Mouse (Mus musculus) gastrocnemius, adult 2 months (tissue): ENCODE measurements at regions not wholly inside any gene's neighbourhood (a gene's known extent, or its start where the extent isn't known, plus 50 kb on each side); places are given as distances from the start of the nearest gene placed in this dataset.
"Not testable (repeated sequence)": the region's sequence is repeated elsewhere in the genome, so short reads cannot be mapped to it uniquely, and the experiment has no call there.

Experiments
- DNase-seq: peaks from one replicate; pipeline ENCODE4 v3.0.0; 2022
- H3K27ac ChIP-seq: fragments of 200-600 bp; 2 replicates; pipeline ENCODE4 v1.8.1; 2022; ENCODE audit warnings: mild to moderate bottlenecking
- H3K4me3 ChIP-seq: fragments of 200-600 bp; 2 replicates; pipeline ENCODE4 v1.8.1; 2022; ENCODE audit warnings: mild to moderate bottlenecking, moderate library complexity
- CTCF ChIP-seq: fragments of 200-600 bp; IDR thresholded peaks from 2 replicates; pipeline ENCODE4 v1.8.1; 2022; ENCODE audit warnings: antibody characterized with exemption, mild to moderate bottlenecking, moderate library complexity
- intact Hi-C: fragments of 180-260 bp; cut with DNase I; formaldehyde crosslinking; loops from one replicate; pipeline ENCODE4 v1.15.1; 2025

GRCm38 (mm10) chr1:7388627-7389026, 2580.9 kb downstream of the Gm37988 start:
- DNase-seq: no peak
- H3K27ac ChIP-seq: no peak overlapping the region
- intact Hi-C loops: no loop called here
- no peak overlapping the region for H3K4me3 ChIP-seq
- TF ChIP-seq CTCF: no peak

DNA sequence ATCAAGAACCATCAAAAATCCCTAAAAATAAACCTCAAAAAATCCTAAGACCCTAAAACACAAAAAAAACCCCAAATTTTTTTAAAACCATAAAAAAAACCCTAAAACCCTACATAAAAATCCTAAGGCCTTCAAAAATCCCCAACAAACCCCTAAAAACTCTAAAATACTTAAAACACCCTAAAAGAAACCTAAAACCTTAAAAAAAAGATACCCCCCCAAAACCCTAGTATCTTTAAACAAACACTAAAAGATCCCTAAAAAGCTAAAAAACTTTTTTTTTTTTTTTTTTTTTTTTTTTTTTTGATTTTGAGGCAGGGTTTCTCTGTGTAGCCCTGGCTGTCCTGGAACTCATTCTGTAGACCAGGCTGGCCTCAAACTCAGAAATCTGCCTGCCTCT, 2585.8 kb downstream of the Gm37988 start:
- no peak overlapping the region for H3K4me3 ChIP-seq
- no peak overlapping the region for H3K27ac ChIP-seq
- no peak for TF ChIP-seq CTCF
- intact Hi-C loops: loop anchor here (10.0 kb wide), 1 partner anchor 1179 kb away; no protein-coding TSS in a partner anchor
- no peak for DNase-seq

- H3K27ac ChIP-seq: no peak overlapping the region
- intact Hi-C loops: loop anchor here (10.0 kb wide), 1 partner anchor 1179 kb away; no protein-coding TSS in a partner anchor
- DNase-seq: peak; percentile 19
- H3K4me3 ChIP-seq: no peak overlapping the region
- TF ChIP-seq CTCF: no peak
Observed at GRCm38 (mm10) chr1:7394161-7394560, 2586.5 kb downstream of the Gm37988 start.

- intact Hi-C loops: loop anchor here (5.0 to 10.0 kb wide), 2 partner anchors 303 to 1181 kb away; no protein-coding TSS in a partner anchor
- Histone ChIP-seq H3K27ac (no peak overlapping the region), H3K4me3 (no peak overlapping the region)
- DNase-seq: peak; percentile 18
- no peak for TF ChIP-seq CTCF
Observed at GRCm38 (mm10) chr1:7395527-7395926, 2587.8 kb downstream of the Gm37988 start.

DNA sequence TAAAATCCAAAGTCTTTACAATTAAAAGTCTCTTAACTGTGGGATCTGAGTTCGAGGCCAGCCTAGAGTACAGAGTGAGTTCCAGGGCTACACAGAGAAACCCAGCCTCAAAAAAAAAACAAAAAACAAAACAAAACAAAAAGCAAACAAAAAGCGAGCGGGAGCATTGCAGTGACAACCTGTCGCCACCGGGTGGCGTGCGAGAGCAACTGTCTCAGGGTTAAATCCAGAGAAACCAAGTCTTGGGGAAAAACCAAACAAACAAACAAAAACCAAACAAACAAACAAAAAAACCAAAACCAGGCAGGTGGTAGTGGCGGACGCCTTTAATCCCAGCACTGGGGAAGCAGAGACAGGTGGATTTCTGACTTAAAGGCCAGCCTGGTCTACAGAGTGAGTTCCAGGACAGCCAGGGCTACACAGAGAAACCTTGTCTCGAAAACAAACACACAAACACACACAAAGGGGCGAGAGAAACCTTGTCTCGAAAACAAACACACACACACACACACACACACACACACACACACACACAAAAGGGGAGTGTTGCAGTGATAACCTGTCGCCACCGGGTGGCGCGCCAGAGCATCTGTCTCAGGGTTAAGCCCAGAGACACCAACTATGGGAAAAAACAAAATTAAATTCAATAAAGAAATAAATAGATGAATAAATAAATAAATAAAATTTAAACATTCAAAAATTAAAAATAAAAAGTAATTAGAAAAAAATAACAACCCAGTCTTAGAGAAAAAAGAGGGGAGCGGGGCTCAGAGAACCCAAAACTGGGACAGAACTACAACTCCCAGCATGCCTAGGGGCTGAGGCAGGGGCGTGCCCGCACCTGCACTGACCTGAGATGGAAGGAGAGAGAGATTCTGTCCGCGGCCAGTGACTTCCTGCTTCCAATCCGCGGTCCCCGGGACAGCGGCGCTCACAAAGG, 2589.4 kb downstream of the Gm37988 start:
- H3K4me3 ChIP-seq: peak overlapping the region; percentile 73
- TF ChIP-seq CTCF: peak; percentile 62
- peak overlapping the region; percentile 90 for H3K27ac ChIP-seq
- intact Hi-C loops: loop anchor here (5.0 to 10.0 kb wide), 2 partner anchors 305 to 1182 kb away; no protein-coding TSS in a partner anchor
- peak; percentile 71 for DNase-seq

- DNase-seq: peak; percentile 98
- H3K27ac ChIP-seq: peak overlapping the region; percentile 90
- peak overlapping the region; percentile 73 for H3K4me3 ChIP-seq
- peak; percentile 77 for TF ChIP-seq CTCF
- intact Hi-C loops: loop anchor here (5.0 to 10.0 kb wide), 2 partner anchors 306 to 1183 kb away; no protein-coding TSS in a partner anchor
Observed at GRCm38 (mm10) chr1:7397807-7398446, 2590.2 kb downstream of the Gm37988 start.

DNA sequence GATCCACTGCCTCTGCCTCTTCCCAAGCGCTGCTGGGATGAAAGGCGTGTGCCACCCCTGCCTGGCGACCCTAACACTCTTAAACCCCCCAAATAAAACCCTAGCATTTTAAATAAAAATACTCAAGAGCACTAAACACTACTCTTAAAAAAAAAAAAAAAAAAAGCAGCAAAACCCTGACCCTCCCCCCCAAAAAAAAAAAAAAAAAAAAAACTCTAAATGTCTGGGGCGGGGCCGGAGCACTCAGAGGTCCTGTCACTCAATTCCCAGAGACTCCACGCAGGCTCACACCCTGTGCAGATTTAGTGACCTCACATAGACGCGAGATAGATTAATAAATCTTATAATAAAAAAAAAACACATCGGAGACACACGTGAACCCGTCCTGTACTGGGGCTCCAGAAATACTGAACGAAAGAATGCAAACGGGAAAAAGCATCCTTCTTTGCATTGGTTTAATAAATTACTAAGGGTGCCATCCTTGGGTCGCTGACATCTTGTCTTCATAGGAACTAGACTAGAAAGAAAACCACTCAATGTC, 2591.1 kb downstream of the Gm37988 start:
- intact Hi-C loops: loop anchor here (5.0 to 10.0 kb wide), 2 partner anchors 306 to 1184 kb away; no protein-coding TSS in a partner anchor
- H3K27ac ChIP-seq: peak overlapping the region; percentile 90

DNA sequence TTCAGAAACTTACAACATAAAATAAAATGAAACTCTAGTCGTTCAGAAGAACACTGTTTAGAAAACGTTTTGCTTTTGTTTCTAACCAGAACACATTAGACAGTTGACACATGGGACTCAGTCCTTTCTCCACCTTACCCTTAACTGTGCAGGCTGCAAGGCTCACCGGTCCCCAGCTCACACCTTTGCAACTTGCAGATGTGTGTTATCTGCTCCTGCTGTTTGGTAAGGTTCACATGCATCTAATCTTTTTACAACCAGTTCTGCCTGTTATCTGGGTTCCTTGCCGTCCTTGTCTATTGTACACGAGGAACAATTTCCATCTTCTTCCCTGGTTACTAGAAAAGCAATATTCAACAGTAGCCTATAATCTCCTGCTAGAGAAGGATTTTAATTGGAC, 2598.0 kb downstream of the Gm37988 start:
- intact Hi-C loops, DNase-seq, H3K27ac ChIP-seq, H3K4me3 ChIP-seq: not testable (repeated sequence)

More for the DNA sequence above, 2591.1 kb downstream of the Gm37988 start:
- no peak for DNase-seq
- H3K4me3 ChIP-seq: peak overlapping the region; percentile 73
- no peak for TF ChIP-seq CTCF

- intact Hi-C loops: no loop called here
- H3K4me3 ChIP-seq: no peak overlapping the region
- no peak for TF ChIP-seq CTCF
- DNase-seq: no peak
- H3K27ac ChIP-seq: no peak overlapping the region
Observed at GRCm38 (mm10) chr1:7414444-7414843, 2606.8 kb downstream of the Gm37988 start.

- intact Hi-C loops: no loop called here
- Histone ChIP-seq H3K27ac (no peak overlapping the region), H3K4me3 (no peak overlapping the region)
- DNase-seq: no peak
- TF ChIP-seq CTCF: no peak
Observed at GRCm38 (mm10) chr1:7451660-7452155, 2644.0 kb downstream of the Gm37988 start.

- Histone ChIP-seq H3K27ac (no peak overlapping the region), H3K4me3 (no peak overlapping the region)
- no peak for TF ChIP-seq CTCF
- no peak for DNase-seq
- intact Hi-C loops: no loop called here
Observed at GRCm38 (mm10) chr1:7454931-7455330, 2647.2 kb downstream of the Gm37988 start.

GRCm38 (mm10) chr1:7457895-7458294, 2650.2 kb downstream of the Gm37988 start:
- no peak for DNase-seq
- Histone ChIP-seq H3K4me3 (no peak overlapping the region), H3K27ac (no peak overlapping the region)
- TF ChIP-seq CTCF: no peak
- intact Hi-C loops: no loop called here
